23 mouse cellular contexts compared by ENCODE assay signal in genomic region chr2:42305119-42305518, GRCm38 (mm10).
DNase-seq lines count a peak whose midpoint lies in the region; ATAC-seq and TF ChIP-seq lines count a peak whose summit lies in the region.
"Had no signal": no experiment of that assay in that cellular context is flagged by ENCODE, and none has a peak within 500 bp of the region (broad histone marks: within the 10 kb centered on the region; RNA-seq: fewer than 3 reads in every experiment).

No protein-coding gene starts in this region.

- H3K4me1 ChIP-seq in neural tube, embryonic 12.5 days, result no peaks in the 10 kb centered on the region
- no peaks in the 10 kb centered on the region for H3K4me1 ChIP-seq in neural tube, embryonic 15.5 days
- H3K4me1 ChIP-seq in forebrain, postnatal 0 days (ENCODE audit: insufficient read depth), result no peaks in the 10 kb centered on the region
- peaks cover 12% of the 10 kb centered on the region; the same call in 1 of the 2 replicates for H3K4me1 ChIP-seq in midbrain, embryonic 10.5 days
- H3K4me1 ChIP-seq in midbrain, postnatal 0 days (ENCODE audit: insufficient read depth, low read length), result no peaks in the 10 kb centered on the region
- H3K4me1 ChIP-seq: heart, embryonic 10.5 days; limb, embryonic 10.5 days; megakaryocyte, embryonic 14.5 days had no signal

- no peaks in the 10 kb centered on the region for H3K27me3 ChIP-seq in neural tube, embryonic 12.5 days (replicated peaks)
- no peaks in the 10 kb centered on the region for H3K27me3 ChIP-seq in neural tube, embryonic 15.5 days (replicated peaks)
- no peaks in the 10 kb centered on the region for H3K27me3 ChIP-seq in forebrain, postnatal 0 days (ENCODE audit: insufficient read depth, low read length)
- no peaks in the 10 kb centered on the region for H3K27me3 ChIP-seq in midbrain, embryonic 10.5 days (ENCODE audit: low read depth, poor library complexity, severe bottlenecking)
- no peaks in the 10 kb centered on the region for H3K27me3 ChIP-seq in midbrain, postnatal 0 days (ENCODE audit: insufficient read depth, low read length)
- H3K27me3 ChIP-seq: megakaryocyte, embryonic 14.5 days had no signal

- H3K4me2 ChIP-seq in neural tube, embryonic 12.5 days (replicated peaks), result no peak overlapping the region
- H3K4me2 ChIP-seq in neural tube, embryonic 15.5 days, result no peak overlapping the region
- H3K4me2 ChIP-seq in forebrain, postnatal 0 days (ENCODE audit: low read depth), result no peak overlapping the region
- no peak overlapping the region for H3K4me2 ChIP-seq in midbrain, postnatal 0 days (ENCODE audit: low read depth, low read length, poor library complexity, severe bottlenecking)

- peak; percentile 9 for DNase-seq in forebrain, postnatal 0 days
- DNase-seq in midbrain, embryonic 10.5 days (ENCODE audit: low spot score), result no peak
- DNase-seq in midbrain, postnatal 0 days (ENCODE audit: low spot score), result peak; percentile 24
- DNase-seq in Muller cell, postnatal 12 days (ENCODE audit: inconsistent ontology term), result no peak
- no peak for DNase-seq in right cerebral cortex, postnatal 4 days
- no peak for DNase-seq in kidney, postnatal 4 days
- DNase-seq: adrenal gland, postnatal 36 days; B cell, adult 2 months; cerebellum, adult 2 months; cerebellum, postnatal 36 days; gastrocnemius, postnatal 25 days; heart, postnatal 10 days; kidney, adult 2 months; kidney, postnatal 25 days; liver, postnatal 0 days; lung, postnatal 10 days had no signal

- no peaks in the 10 kb centered on the region for H3K36me3 ChIP-seq in neural tube, embryonic 12.5 days
- no peaks in the 10 kb centered on the region for H3K36me3 ChIP-seq in neural tube, embryonic 15.5 days
- no peaks in the 10 kb centered on the region for H3K36me3 ChIP-seq in forebrain, postnatal 0 days (ENCODE audit: insufficient read depth)
- no peaks in the 10 kb centered on the region for H3K36me3 ChIP-seq in midbrain, embryonic 10.5 days
- no peaks in the 10 kb centered on the region for H3K36me3 ChIP-seq in midbrain, postnatal 0 days (ENCODE audit: insufficient read depth, low read length)
- H3K36me3 ChIP-seq: heart, embryonic 10.5 days; limb, embryonic 10.5 days had no signal

- TF ChIP-seq CTCF in forebrain, postnatal 0 days (IDR thresholded peaks at IDR 0.05; ENCODE audit: low read depth), result no peak
- no peak for TF ChIP-seq CTCF in midbrain, postnatal 0 days (IDR thresholded peaks at IDR 0.05)

- H3K9me3 ChIP-seq in neural tube, embryonic 12.5 days, result no peaks in the 10 kb centered on the region
- no peaks in the 10 kb centered on the region for H3K9me3 ChIP-seq in neural tube, embryonic 15.5 days (replicated peaks)
- no peaks in the 10 kb centered on the region for H3K9me3 ChIP-seq in forebrain, postnatal 0 days (ENCODE audit: low read length)
- H3K9me3 ChIP-seq in midbrain, embryonic 10.5 days (replicated peaks), result no peaks in the 10 kb centered on the region
- no peaks in the 10 kb centered on the region for H3K9me3 ChIP-seq in midbrain, postnatal 0 days (ENCODE audit: low read length)
- H3K9me3 ChIP-seq: heart, embryonic 10.5 days; limb, embryonic 10.5 days; megakaryocyte, embryonic 14.5 days had no signal

- 63% methylated on average over 4 of the region's 4 CpGs for WGBS in neural tube, embryonic 12.5 days
- 42% methylated on average over 4 of the region's 4 CpGs for WGBS in neural tube, embryonic 15.5 days
- 28% methylated on average over 4 of the region's 4 CpGs for WGBS in forebrain, postnatal 0 days
- 65% methylated on average over 4 of the region's 4 CpGs for WGBS in midbrain, embryonic 10.5 days
- WGBS in midbrain, postnatal 0 days, result 33% methylated on average over 4 of the region's 4 CpGs

- no peak overlapping the region for H3K4me3 ChIP-seq in neural tube, embryonic 12.5 days
- no peak overlapping the region for H3K4me3 ChIP-seq in neural tube, embryonic 15.5 days (replicated peaks)
- H3K4me3 ChIP-seq in forebrain, postnatal 0 days (ENCODE audit: low read depth, low read length), result no peak overlapping the region
- H3K4me3 ChIP-seq in midbrain, embryonic 10.5 days, result no peak overlapping the region
- H3K4me3 ChIP-seq in midbrain, postnatal 0 days (ENCODE audit: low read depth, low read length), result no peak overlapping the region
- H3K4me3 ChIP-seq: heart, embryonic 10.5 days; limb, embryonic 10.5 days; megakaryocyte, embryonic 14.5 days; myocyte had no signal

- H3K27ac ChIP-seq in neural tube, embryonic 12.5 days, result no peak overlapping the region
- no peak overlapping the region for H3K27ac ChIP-seq in neural tube, embryonic 15.5 days (replicated peaks)
- H3K27ac ChIP-seq in forebrain, postnatal 0 days (ENCODE audit: low read depth, low read length), result no peak overlapping the region
- peak overlapping the region; percentile 23; the same call in 1 of the 2 replicates for H3K27ac ChIP-seq in midbrain, embryonic 10.5 days (replicated peaks)
- no peak overlapping the region for H3K27ac ChIP-seq in midbrain, postnatal 0 days (ENCODE audit: low read depth, low read length)
- H3K27ac ChIP-seq: heart, embryonic 10.5 days; limb, embryonic 10.5 days had no signal

- H3K9ac ChIP-seq in neural tube, embryonic 12.5 days, result no peak overlapping the region
- no peak overlapping the region for H3K9ac ChIP-seq in neural tube, embryonic 15.5 days (replicated peaks)
- H3K9ac ChIP-seq in forebrain, postnatal 0 days, result no peak overlapping the region
- no peak overlapping the region for H3K9ac ChIP-seq in midbrain, postnatal 0 days (replicated peaks; ENCODE audit: low read length, poor library complexity, severe bottlenecking)
- H3K9ac ChIP-seq: liver, postnatal 0 days had no signal

- ATAC-seq in neural tube, embryonic 12.5 days (ENCODE audit: low FRiP score, low read depth), result peak; percentile 50; the same call in 1 of the 2 replicates
- no peak; the same call in 1 of the 2 replicates for ATAC-seq in neural tube, embryonic 15.5 days (ENCODE audit: low FRiP score)
- no peak for ATAC-seq in forebrain, postnatal 0 days
- ATAC-seq in midbrain, postnatal 0 days (ENCODE audit: low FRiP score), result no peak
- ATAC-seq: inflammation-experienced regulatory T-cells, adult 6 months; liver, postnatal 0 days had no signal

Comparison
In these comparisons a context has a peak if more than half of its experiments do, and no peak if none do; other contexts are left out.
1. DNase-seq: peak in forebrain, postnatal 0 days (single experiment) and midbrain, postnatal 0 days (single experiment); none in midbrain, embryonic 10.5 days (single experiment), Muller cell, postnatal 12 days (single experiment), right cerebral cortex, postnatal 4 days (single experiment) and kidney, postnatal 4 days (0 of 2).